Mouse (Mus musculus): ENCODE measurements around the gene Tex13b. TPM values are rescaled to one million over a fixed set of nuclear protein-coding genes. Genes with fewer than 3 reads are reported as not detected.

Gene Tex13b
- polyA plus RNA-seq, 1 experiment from 2014 or later = not detected

GRCm38 (mm10) chrX:140822295-140822694 lies 9.1 kb upstream of the Tex13b start:
- Histone ChIP-seq H3K4me2 (ENCODE audit: low read depth, low read length, severe bottlenecking) (no peak overlapping the region), H3K36me3 (ENCODE audit: control insufficient read depth, insufficient read depth, low read length) (no peaks in the 10 kb centered on the region), H3K4me3 (ENCODE audit: low read depth, low read length) (no peak overlapping the region), H3K27ac (ENCODE audit: low read depth, low read length) (no peak overlapping the region), H3K9ac (ENCODE audit: low read length) (no peak overlapping the region), H3K27me3 (ENCODE audit: control insufficient read depth, insufficient read depth, low read length) (no peaks in the 10 kb centered on the region; the same call in 1 of the 2 replicates), H3K9me3 (ENCODE audit: control insufficient read depth, low read length) (no peaks in the 10 kb centered on the region), H3K4me1 (replicated peaks; ENCODE audit: control insufficient read depth, insufficient read depth, low read length) (no peaks in the 10 kb centered on the region)
- WGBS = 75% methylated on average over 17 of the region's 17 CpGs
- no peak for DNase-seq (ENCODE audit: low spot score)
- no peak for ATAC-seq (replicated peaks; ENCODE audit: low FRiP score)

GRCm38 (mm10) chrX:140805340-140805739 lies 7.9 kb downstream of the Tex13b start:
- ATAC-seq (replicated peaks; ENCODE audit: low FRiP score) (no peak), DNase-seq (ENCODE audit: low spot score) (no peak)
- Histone ChIP-seq H3K27me3 (ENCODE audit: control insufficient read depth, insufficient read depth, low read length) (no peaks in the 10 kb centered on the region; the same call in 1 of the 2 replicates), H3K36me3 (ENCODE audit: control insufficient read depth, insufficient read depth, low read length) (no peaks in the 10 kb centered on the region), H3K4me2 (ENCODE audit: low read depth, low read length, severe bottlenecking) (no peak overlapping the region), H3K4me1 (replicated peaks; ENCODE audit: control insufficient read depth, insufficient read depth, low read length) (no peaks in the 10 kb centered on the region), H3K9ac (ENCODE audit: low read length) (no peak overlapping the region), H3K4me3 (ENCODE audit: low read depth, low read length) (no peak overlapping the region), H3K9me3 (ENCODE audit: control insufficient read depth, low read length) (no peaks in the 10 kb centered on the region), H3K27ac (ENCODE audit: low read depth, low read length) (no peak overlapping the region)
- WGBS = 93% methylated on average over 2 of the region's 2 CpGs

GRCm38 (mm10) chrX:140769794-140770193 lies 43.4 kb downstream of the Tex13b start:
- Histone ChIP-seq H3K9ac (ENCODE audit: low read length) (no peak overlapping the region), H3K27ac (ENCODE audit: low read depth, low read length) (no peak overlapping the region), H3K4me2 (ENCODE audit: low read depth, low read length, severe bottlenecking) (no peak overlapping the region), H3K4me1 (replicated peaks; ENCODE audit: control insufficient read depth, insufficient read depth, low read length) (no peaks in the 10 kb centered on the region), H3K9me3 (ENCODE audit: control insufficient read depth, low read length) (no peaks in the 10 kb centered on the region), H3K27me3 (ENCODE audit: control insufficient read depth, insufficient read depth, low read length) (peaks cover 2% of the 10 kb centered on the region; the same call in 1 of the 2 replicates), H3K4me3 (ENCODE audit: low read depth, low read length) (no peak overlapping the region), H3K36me3 (ENCODE audit: control insufficient read depth, insufficient read depth, low read length) (no peaks in the 10 kb centered on the region)
- no peak for ATAC-seq (replicated peaks; ENCODE audit: low FRiP score)
- no peak for DNase-seq (ENCODE audit: low spot score)
- 68% methylated on average over 1 of the region's 1 CpGs for WGBS

Other genes starting within 250 kb of the Tex13b start
- gene Tsc22d3, start 212.8 kb downstream of the Tex13b start, polyA plus RNA-seq (2014; fragmentation: Nextera tagmentation; extraction: Ambion mirVana) = 101 and 105 TPM in 2 replicates
- 2.0 and 2.6 TPM in 2 replicates for gene Mid2, start 148.8 kb downstream of the Tex13b start, polyA plus RNA-seq (2014; fragmentation: Nextera tagmentation; extraction: Ambion mirVana)
- gene Vsig1, start 94.2 kb upstream of the Tex13b start, polyA plus RNA-seq (2014; fragmentation: Nextera tagmentation; extraction: Ambion mirVana) = not detected in 2 replicates
- gene Psmd10, start 143.3 kb upstream of the Tex13b start, polyA plus RNA-seq (2014; fragmentation: Nextera tagmentation; extraction: Ambion mirVana) = 38.5 and 44.6 TPM in 2 replicates
- gene Atg4a, start 143.5 kb upstream of the Tex13b start, polyA plus RNA-seq (2014; fragmentation: Nextera tagmentation; extraction: Ambion mirVana) = 13.3 and 13.6 TPM in 2 replicates